Mouse (Mus musculus) heart, embryonic 12.5 days (tissue): ENCODE results near the gene Bet1l. TPM values are rescaled to one million over a fixed set of nuclear protein-coding genes. Genes with fewer than 3 reads are reported as not detected.

Source experiments
- ATAC-seq: fragments of 200-750 bp; cut with Nextera tagmentation; 2 replicates; pipeline ENCODE4 v1.8.0; 2017; ENCODE audit warnings: moderate TSS enrichment, moderate library complexity; ENCODE audit not compliant: insufficient number of reproducible peaks, low FRiP score
- H3K27ac ChIP-seq: fragments of 300-500 bp; sonication (generic); 2 replicates; pipeline ENCODE4 v1.5.1; 2016; ENCODE audit warnings: mild to moderate bottlenecking, moderate library complexity; ENCODE audit not compliant: poor library complexity, severe bottlenecking
- H3K27me3 ChIP-seq: fragments of 300-500 bp; sonication (generic); replicated peaks from 2 replicates; pipeline ENCODE4 v1.6.1; 2016; ENCODE audit warnings: mild to moderate bottlenecking, moderate library complexity
- H3K36me3 ChIP-seq: fragments of 300-500 bp; sonication (generic); 2 replicates; pipeline ENCODE4 v1.6.1; 2016; ENCODE audit warnings: mild to moderate bottlenecking, moderate library complexity
- H3K4me1 ChIP-seq: fragments of 300-500 bp; sonication (generic); replicated peaks from 2 replicates; pipeline ENCODE4 v1.6.1; 2016; ENCODE audit warnings: mild to moderate bottlenecking
- H3K4me2 ChIP-seq: fragments of 300-500 bp; sonication (generic); 2 replicates; pipeline ENCODE4 v1.6.1; 2016; ENCODE audit warnings: mild to moderate bottlenecking, moderate library complexity
- H3K4me3 ChIP-seq: fragments of 300-500 bp; sonication (generic); 2 replicates; pipeline ENCODE4 v1.5.1; 2016; ENCODE audit warnings: mild to moderate bottlenecking
- H3K9ac ChIP-seq: fragments of 300-500 bp; sonication (generic); 2 replicates; pipeline ENCODE4 v1.6.1; 2016; ENCODE audit warnings: mild to moderate bottlenecking, moderate library complexity
- H3K9me3 ChIP-seq: fragments of 300-500 bp; sonication (generic); replicated peaks from 2 replicates; pipeline ENCODE4 v1.6.1; 2016; ENCODE audit warnings: mild to moderate bottlenecking, moderate library complexity
- whole genome bisulfite sequencing: fragments of 180-500 bp; shearing (Covaris S2); methylation state at CpG from one replicate; pipeline ENCODE4 v1.1.7; 2016; 5-methylcytosine and 5-hydroxymethylcytosine counted together
- polyA plus RNA-seq: library from polyadenylated mRNA; unstranded; fragments of >200 nt; fragmentation: Nextera tagmentation; extraction: Ambion mirVana; gene quantifications from 2 replicates; pipeline ENCODE4 v1.2.1, GENCODE M21; 2016

Gene Bet1l
- 27.7 and 29.3 TPM in 2 replicates for polyA plus RNA-seq

GRCm38 (mm10) chr7:140857550-140858505 lies at the start of gene Bet1l:
Gene Bet1l (minus strand): TSS chr7:140857577.
- H3K36me3 ChIP-seq = peaks cover 67% of the 10 kb centered on the region
- H3K9ac ChIP-seq = peak within 1 kb of the TSS; percentile 87
- H3K27me3 ChIP-seq = no peaks in the 10 kb centered on the region
- peak within 1 kb of the TSS; percentile 87 for H3K4me2 ChIP-seq
- peak within 1 kb of the TSS; percentile 70 for H3K4me3 ChIP-seq
- peak; percentile 40; the same call in 1 of the 2 replicates for ATAC-seq
- H3K9me3 ChIP-seq = no peaks in the 10 kb centered on the region
- peaks cover 22% of the 10 kb centered on the region for H3K4me1 ChIP-seq
- peak within 1 kb of the TSS; percentile 87 for H3K27ac ChIP-seq
- WGBS = 33% methylated on average over 40 of the region's 40 CpGs

GRCm38 (mm10) chr7:140907131-140907530 lies 49.8 kb upstream of the Bet1l start:
- Histone ChIP-seq H3K9ac (no peak overlapping the region), H3K9me3 (no peaks in the 10 kb centered on the region), H3K4me1 (no peaks in the 10 kb centered on the region), H3K27me3 (0 out of 2 replicates have a peak, but pooled peaks cover 7% of the 10 kb centered on the region), H3K4me2 (no peak overlapping the region), H3K36me3 (no peaks in the 10 kb centered on the region), H3K4me3 (no peak overlapping the region), H3K27ac (no peak overlapping the region)
- WGBS = 75% methylated on average over 13 of the region's 13 CpGs
- no peak for ATAC-seq

GRCm38 (mm10) chr7:140905642-140906081 lies 48.3 kb upstream of the Bet1l start:
- Histone ChIP-seq H3K27ac (no peak overlapping the region), H3K4me3 (no peak overlapping the region), H3K4me2 (no peak overlapping the region), H3K4me1 (peaks cover 5% of the 10 kb centered on the region; the same call in 1 of the 2 replicates), H3K9ac (no peak overlapping the region), H3K27me3 (0 out of 2 replicates have a peak, but pooled peaks cover 4% of the 10 kb centered on the region), H3K36me3 (no peaks in the 10 kb centered on the region), H3K9me3 (no peaks in the 10 kb centered on the region)
- WGBS = 46% methylated on average over 2 of the region's 2 CpGs
- no peak for ATAC-seq

GRCm38 (mm10) chr7:140903212-140903611 lies 45.8 kb upstream of the Bet1l start:
- Histone ChIP-seq H3K27me3 (0 out of 2 replicates have a peak, but pooled peaks cover 4% of the 10 kb centered on the region), H3K27ac (no peak overlapping the region), H3K9me3 (no peaks in the 10 kb centered on the region), H3K9ac (0 out of 2 replicates have a peak overlapping the region, but pooled peaks have one; percentile 32), H3K4me1 (peaks cover 20% of the 10 kb centered on the region), H3K4me2 (no peak overlapping the region), H3K4me3 (no peak overlapping the region), H3K36me3 (peaks cover 12% of the 10 kb centered on the region)
- peak; percentile 34; the same call in 1 of the 2 replicates for ATAC-seq
- WGBS = 27% methylated on average over 13 of the region's 13 CpGs

- Histone ChIP-seq H3K4me2 (no peak overlapping the region), H3K27me3 (0 out of 2 replicates have a peak, but pooled peaks cover 4% of the 10 kb centered on the region), H3K9me3 (no peaks in the 10 kb centered on the region), H3K4me3 (no peak overlapping the region), H3K36me3 (peaks cover 21% of the 10 kb centered on the region), H3K9ac (no peak overlapping the region), H3K27ac (no peak overlapping the region), H3K4me1 (peaks cover 20% of the 10 kb centered on the region)
- no peak for ATAC-seq
- WGBS = 81% methylated on average over 15 of the region's 15 CpGs
Measured at GRCm38 (mm10) chr7:140902036-140902875, 44.9 kb upstream of the Bet1l start.

GRCm38 (mm10) chr7:140900220-140900619 lies 42.8 kb upstream of the Bet1l start, which contains the start of gene Cox8b:
Gene Cox8b (minus strand): TSS chr7:140900446.
- Histone ChIP-seq H3K27me3 (0 out of 2 replicates have a peak, but pooled peaks cover 4% of the 10 kb centered on the region), H3K4me1 (peaks cover 20% of the 10 kb centered on the region), H3K4me2 (peak within 1 kb of the TSS; percentile 57), H3K4me3 (peak within 1 kb of the TSS; percentile 20), H3K36me3 (peaks cover 36% of the 10 kb centered on the region), H3K9ac (peak within 1 kb of the TSS; percentile 52), H3K9me3 (no peaks in the 10 kb centered on the region), H3K27ac (peak within 1 kb of the TSS; percentile 71)
- WGBS = 52% methylated on average over 10 of the region's 10 CpGs
- no peak for ATAC-seq

- Histone ChIP-seq H3K27me3 (0 out of 2 replicates have a peak, but pooled peaks cover 1% of the 10 kb centered on the region), H3K9me3 (no peaks in the 10 kb centered on the region), H3K36me3 (peaks cover 45% of the 10 kb centered on the region), H3K27ac (0 out of 2 replicates have a peak overlapping the region, but pooled peaks have one; percentile 9), H3K9ac (no peak overlapping the region), H3K4me2 (no peak overlapping the region), H3K4me3 (no peak overlapping the region), H3K4me1 (peaks cover 20% of the 10 kb centered on the region)
- WGBS = 67% methylated on average over 3 of the region's 3 CpGs
- ATAC-seq = no peak
Measured at GRCm38 (mm10) chr7:140899121-140899520, 41.7 kb upstream of the Bet1l start.

GRCm38 (mm10) chr7:140897863-140898262 lies 40.5 kb upstream of the Bet1l start:
- no peak overlapping the region for H3K27ac ChIP-seq
- no peak overlapping the region for H3K4me2 ChIP-seq
- 88% methylated on average over 7 of the region's 7 CpGs for WGBS
- H3K9me3 ChIP-seq = no peaks in the 10 kb centered on the region
- H3K36me3 ChIP-seq = peaks cover 55% of the 10 kb centered on the region
- H3K4me3 ChIP-seq = no peak overlapping the region
- peaks cover 20% of the 10 kb centered on the region for H3K4me1 ChIP-seq
- no peak for ATAC-seq
- H3K9ac ChIP-seq = no peak overlapping the region
- no peaks in the 10 kb centered on the region for H3K27me3 ChIP-seq

- H3K9ac ChIP-seq = no peak overlapping the region
- H3K4me2 ChIP-seq = no peak overlapping the region
- H3K9me3 ChIP-seq = no peaks in the 10 kb centered on the region
- H3K27ac ChIP-seq = no peak overlapping the region
- no peak overlapping the region for H3K4me3 ChIP-seq
- ATAC-seq = no peak
- H3K27me3 ChIP-seq = no peaks in the 10 kb centered on the region
- H3K36me3 ChIP-seq = peaks cover 75% of the 10 kb centered on the region
- WGBS = 94% methylated on average over 3 of the region's 3 CpGs
- H3K4me1 ChIP-seq = peaks cover 5% of the 10 kb centered on the region; the same call in 1 of the 2 replicates
Measured at GRCm38 (mm10) chr7:140894611-140895010, 37.2 kb upstream of the Bet1l start.

GRCm38 (mm10) chr7:140894031-140894430 lies 36.7 kb upstream of the Bet1l start:
- no peaks in the 10 kb centered on the region for H3K27me3 ChIP-seq
- H3K9ac ChIP-seq = no peak overlapping the region
- no peak overlapping the region for H3K4me3 ChIP-seq
- no peak for ATAC-seq
- peaks cover 77% of the 10 kb centered on the region for H3K36me3 ChIP-seq
- WGBS = 93% methylated on average over 7 of the region's 7 CpGs
- H3K27ac ChIP-seq = no peak overlapping the region
- no peak overlapping the region for H3K4me2 ChIP-seq
- no peaks in the 10 kb centered on the region for H3K9me3 ChIP-seq
- H3K4me1 ChIP-seq = no peaks in the 10 kb centered on the region
